Mouse (Mus musculus): Measurements from ENCODE around the gene Deup1.

Gene Deup1

DNA sequence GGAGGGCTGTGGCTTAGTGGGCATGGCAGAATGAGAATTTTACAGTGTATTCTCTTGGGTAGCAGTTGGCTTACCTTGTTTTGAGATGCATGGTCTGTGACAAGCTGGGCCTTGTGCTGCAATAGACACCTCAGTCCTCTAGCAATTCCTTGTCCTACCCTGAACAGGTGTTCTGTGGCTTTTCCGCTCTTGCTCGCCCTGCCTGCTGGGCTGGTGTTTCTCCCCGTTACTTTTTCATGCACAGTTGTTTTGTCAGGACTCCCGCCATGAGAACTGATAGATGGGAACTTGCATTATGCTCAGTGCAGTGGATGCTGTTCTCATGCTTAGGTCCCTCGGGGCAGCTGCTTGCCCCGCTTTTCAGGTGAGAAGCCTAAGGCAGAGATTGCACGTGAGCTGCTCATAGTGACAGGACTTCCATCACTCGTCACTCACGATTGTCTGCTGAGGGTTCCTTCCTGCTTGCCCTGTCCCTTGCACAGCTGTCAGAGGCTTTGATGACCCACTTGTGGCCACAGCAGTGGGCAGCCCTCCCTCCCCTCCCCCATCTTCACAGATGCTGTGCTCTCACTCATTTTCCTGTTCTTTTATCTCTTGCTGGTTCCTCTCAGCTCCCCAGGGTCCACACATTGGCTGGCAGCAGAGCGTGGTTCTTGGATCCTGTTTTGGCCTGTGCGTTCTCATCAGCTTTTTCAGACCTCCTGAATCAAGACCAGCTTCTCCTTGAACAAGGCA, 94.2 kb downstream of the Deup1 start:
- DNase-seq (ENCODE audit: low read depth, low spot score) = no peak

DNA sequence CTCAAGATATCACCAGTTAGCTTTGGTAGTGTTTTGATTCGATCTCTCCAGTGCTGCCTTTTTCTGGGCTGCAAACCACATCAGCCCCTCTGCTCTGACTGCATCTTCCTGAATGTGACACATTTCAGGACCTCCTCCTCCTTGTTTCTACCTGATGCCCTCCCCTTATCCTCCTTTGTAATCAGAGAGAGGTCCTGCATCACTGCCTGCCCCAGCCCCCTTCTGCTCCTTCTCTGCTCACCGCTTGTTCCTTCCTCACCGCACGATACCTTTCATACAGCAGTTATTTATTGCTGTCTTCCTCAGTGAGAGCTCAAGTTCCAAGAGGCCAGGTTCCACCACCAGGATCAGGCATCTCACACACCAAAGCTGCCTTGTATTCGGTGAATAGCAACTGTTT, 96.5 kb downstream of the Deup1 start:
- no peak for DNase-seq (ENCODE audit: low read depth, low spot score)

DNA sequence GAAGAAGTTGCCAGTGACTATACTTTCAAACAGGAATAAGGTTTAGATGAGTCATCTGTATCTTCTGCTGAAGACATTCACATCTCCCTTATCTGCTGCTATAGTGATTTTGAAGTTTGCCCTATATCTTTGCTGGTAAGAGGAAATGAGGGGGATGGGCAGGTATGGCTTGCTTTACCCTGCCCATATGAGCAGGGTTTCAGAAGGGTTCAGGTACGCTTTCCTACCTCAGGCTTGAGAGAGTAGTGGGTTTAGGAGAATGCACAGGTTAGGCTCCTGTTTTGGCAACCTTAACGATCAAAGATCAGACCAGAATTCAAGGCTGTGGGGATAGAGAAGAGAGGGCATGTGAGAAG, 97.8 kb downstream of the Deup1 start:
- DNase-seq (ENCODE audit: low read depth, low spot score) = no peak

DNA sequence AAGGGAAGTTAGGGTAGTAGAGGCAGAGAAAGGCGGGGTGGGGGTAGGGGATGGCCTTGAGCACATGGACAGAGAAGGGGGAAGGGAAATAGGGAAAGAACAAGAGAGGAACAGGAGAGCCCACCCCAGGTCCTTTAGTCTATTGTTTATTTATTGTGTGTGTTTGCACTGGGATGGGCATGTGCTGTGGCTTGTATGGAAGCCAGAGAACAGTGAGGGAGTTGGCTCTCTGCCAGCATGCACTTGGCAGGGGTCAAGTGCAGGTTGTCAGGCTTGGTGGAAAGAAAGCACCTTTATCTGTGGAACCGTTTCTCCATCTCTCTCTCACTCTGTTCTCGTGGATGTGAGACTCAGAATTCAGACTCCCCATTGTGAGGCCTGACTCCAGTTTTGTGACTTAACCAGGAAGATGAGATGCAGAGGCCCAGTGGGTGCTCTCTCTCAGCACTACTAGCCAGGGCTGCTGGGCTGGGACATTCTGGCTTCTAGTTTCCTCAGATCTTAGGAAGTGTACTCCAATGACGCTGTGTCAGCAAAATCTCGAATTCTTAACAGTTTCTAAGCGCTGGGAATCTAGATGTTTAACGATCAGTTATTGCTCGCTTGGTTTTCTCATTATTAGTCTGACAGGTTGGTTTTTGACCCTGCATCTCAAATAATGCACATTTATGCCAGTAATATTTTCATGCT, 98.3 kb downstream of the Deup1 start:
- DNase-seq (ENCODE audit: low read depth, low spot score) = no peak

GRCm38 (mm10) chr9:15528368-15528767, 99.4 kb downstream of the Deup1 start:
- no peak for DNase-seq (ENCODE audit: low read depth, low spot score)

DNA sequence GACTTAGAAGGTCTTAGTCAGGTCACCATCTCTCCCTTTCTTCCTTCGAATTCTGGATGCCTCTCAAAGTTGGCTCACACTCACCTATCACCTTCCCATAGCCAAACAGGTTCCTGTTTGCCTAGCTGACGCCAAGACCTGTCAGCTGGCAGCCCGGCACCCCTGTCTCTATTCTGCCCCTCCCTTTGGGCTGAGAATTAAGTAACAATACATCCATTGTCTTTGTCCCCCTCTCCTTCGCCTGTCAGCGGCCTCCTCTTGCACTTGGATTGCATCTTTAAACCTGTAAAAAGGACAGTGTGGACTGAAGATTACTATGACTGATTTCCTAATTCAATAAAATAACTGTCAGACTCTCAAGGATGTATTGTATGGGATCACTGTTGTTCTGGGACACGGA, 99.9 kb downstream of the Deup1 start:
- no peak for DNase-seq (ENCODE audit: low read depth, low spot score)

DNA sequence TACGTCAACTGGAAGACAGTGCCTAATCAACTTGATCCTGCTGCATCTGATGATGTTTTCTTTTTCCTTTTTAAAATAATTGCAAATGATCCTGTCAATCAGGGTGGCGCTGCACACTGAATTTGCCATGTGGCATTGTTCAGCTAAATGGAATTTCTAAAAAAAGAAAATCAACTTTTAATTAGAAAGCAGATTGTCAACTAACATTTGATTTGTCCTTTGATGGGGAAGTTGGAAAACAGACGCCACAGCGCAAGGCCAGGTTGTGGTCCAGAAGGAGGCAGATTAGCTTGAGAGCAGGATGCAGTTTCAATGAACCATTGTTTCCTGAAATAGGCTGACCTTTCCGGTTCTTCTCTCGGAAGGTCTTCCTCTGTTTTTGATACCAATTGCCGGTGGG, 101.2 kb downstream of the Deup1 start:
- DNase-seq (ENCODE audit: low read depth, low spot score) = no peak

DNA sequence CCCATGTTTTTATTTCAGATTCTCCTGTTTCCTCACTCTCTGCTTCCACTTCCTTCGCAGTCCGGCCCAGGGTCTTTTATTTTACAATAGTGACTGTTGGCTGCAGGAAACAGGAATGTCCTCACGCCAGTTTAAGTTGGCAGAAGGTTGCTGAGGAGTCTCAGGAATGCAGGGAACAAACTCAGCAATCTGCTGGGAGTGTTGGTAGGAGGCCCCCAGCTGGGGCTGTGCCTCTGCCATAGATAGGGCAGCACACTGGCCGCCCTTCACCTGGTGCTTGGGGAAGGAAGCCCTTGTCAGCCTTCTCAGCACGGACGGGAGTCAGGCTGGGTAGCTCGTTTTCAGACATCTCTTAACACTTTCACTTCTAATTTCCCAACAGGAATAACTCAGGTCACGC, 102.5 kb downstream of the Deup1 start:
- no peak for DNase-seq (ENCODE audit: low read depth, low spot score)

- no peak for DNase-seq (ENCODE audit: low read depth, low spot score)
Measured at GRCm38 (mm10) chr9:15523646-15524045, 104.1 kb downstream of the Deup1 start.

DNA sequence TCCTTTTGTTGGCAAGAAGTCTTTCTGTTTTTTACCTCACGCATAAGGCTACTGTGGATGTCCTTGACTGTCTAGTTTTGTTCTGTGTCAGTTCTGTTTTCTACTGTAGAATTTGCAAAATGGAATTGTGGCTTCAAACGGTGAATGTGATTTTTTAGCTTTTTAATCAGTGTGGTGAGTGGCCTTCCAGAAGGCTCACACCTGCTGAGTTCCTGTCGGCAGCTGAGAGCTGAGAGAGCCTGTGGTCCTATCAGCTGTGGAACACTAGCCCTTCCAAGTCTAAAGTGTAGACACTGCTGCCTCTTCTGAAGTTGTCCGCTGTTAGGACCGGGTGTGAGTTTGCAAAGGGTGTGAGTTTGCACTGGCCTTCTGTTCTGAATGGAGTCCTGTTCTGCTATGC, 104.8 kb downstream of the Deup1 start:
- DNase-seq (ENCODE audit: low read depth, low spot score) = no peak

GRCm38 (mm10) chr9:15522348-15522747, 105.4 kb downstream of the Deup1 start:
- no peak for DNase-seq (ENCODE audit: low read depth, low spot score)

DNA sequence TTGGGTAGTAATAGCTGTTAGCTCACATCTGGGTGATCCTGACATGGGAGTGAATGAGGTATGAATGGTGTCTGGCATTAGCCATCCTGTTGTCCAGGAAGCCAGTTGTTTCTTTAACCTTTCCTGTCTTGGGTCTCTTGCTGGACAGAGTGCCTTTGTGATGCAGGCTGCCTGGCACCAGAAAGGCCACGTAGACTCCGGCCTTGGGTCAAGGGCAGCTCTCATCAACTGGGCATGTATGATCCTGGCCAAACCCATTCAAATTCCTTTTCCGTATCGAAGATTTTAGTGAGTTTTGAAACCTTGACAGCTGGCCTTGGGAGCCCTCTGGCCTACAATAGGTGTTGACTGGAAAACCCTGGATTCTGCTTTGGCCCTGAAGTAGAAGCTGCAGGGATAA, 109.8 kb downstream of the Deup1 start:
- no peak for DNase-seq (ENCODE audit: low read depth, low spot score)

GRCm38 (mm10) chr9:15516007-15516406, 111.7 kb downstream of the Deup1 start:
- no peak for DNase-seq (ENCODE audit: low read depth, low spot score)

DNA sequence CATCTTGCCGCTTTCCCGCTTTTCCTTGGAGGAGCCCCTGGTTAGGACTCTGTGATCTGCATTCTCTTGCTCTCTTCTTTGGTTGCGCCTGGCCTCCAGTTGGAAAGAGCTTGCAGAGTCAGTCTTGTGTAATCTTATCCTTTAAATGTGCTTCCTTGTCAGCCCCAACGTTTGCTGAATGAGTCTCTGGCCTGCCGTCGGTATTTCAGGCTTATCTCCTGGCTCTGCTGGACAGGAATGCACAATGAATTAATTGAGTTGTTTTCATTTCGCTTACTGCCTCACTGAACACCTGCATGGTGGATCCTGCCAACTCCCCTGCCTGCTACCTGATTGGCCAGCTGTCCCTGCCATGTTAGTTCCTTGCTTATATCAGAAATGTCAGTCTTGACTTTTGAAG, 114.8 kb downstream of the Deup1 start:
- DNase-seq (ENCODE audit: low read depth, low spot score) = no peak

- no peak for DNase-seq (ENCODE audit: low read depth, low spot score)
Measured at GRCm38 (mm10) chr9:15510557-15511310, 117.0 kb downstream of the Deup1 start.

All from mesoderm, embryonic 11.5 days (tissue).